Mouse (Mus musculus) neural tube, embryonic 12.5 days (tissue): ENCODE measurements around the gene Dhx38. TPM values are rescaled to one million over a fixed set of nuclear protein-coding genes. Genes with fewer than 3 reads are reported as not detected.

Source experiments
- ATAC-seq: fragments of 200-750 bp; cut with Nextera tagmentation; 2 replicates; pipeline ENCODE4 v1.8.0; 2017; ENCODE audit warnings: low read depth, mild to moderate bottlenecking, moderate TSS enrichment, moderate library complexity; ENCODE audit not compliant: low FRiP score
- H3K27ac ChIP-seq: fragments of 300-500 bp; sonication (generic); 2 replicates; pipeline ENCODE4 v1.5.1; 2016
- H3K27me3 ChIP-seq: fragments of 300-500 bp; sonication (generic); replicated peaks from 2 replicates; pipeline ENCODE4 v1.6.1; 2016; ENCODE audit warnings: mild to moderate bottlenecking
- H3K36me3 ChIP-seq: fragments of 300-500 bp; sonication (generic); 2 replicates; pipeline ENCODE4 v1.6.1; 2016; ENCODE audit warnings: mild to moderate bottlenecking
- H3K4me1 ChIP-seq: fragments of 300-500 bp; sonication (generic); 2 replicates; pipeline ENCODE4 v1.6.1; 2016
- H3K4me2 ChIP-seq: fragments of 300-500 bp; sonication (generic); replicated peaks from 2 replicates; pipeline ENCODE4 v1.6.1; 2016; ENCODE audit warnings: mild to moderate bottlenecking
- H3K4me3 ChIP-seq: fragments of 300-500 bp; sonication (generic); 2 replicates; pipeline ENCODE4 v1.5.1; 2016
- H3K9ac ChIP-seq: fragments of 300-500 bp; sonication (generic); 2 replicates; pipeline ENCODE4 v1.6.1; 2016; ENCODE audit warnings: mild to moderate bottlenecking
- H3K9me3 ChIP-seq: fragments of 300-500 bp; sonication (generic); 2 replicates; pipeline ENCODE4 v1.6.1; 2016; ENCODE audit warnings: mild to moderate bottlenecking
- WGBS: fragments of 180-500 bp; shearing (Covaris S2); methylation state at CpG from one replicate; pipeline ENCODE4 v1.1.7; 2016; 5-methylcytosine and 5-hydroxymethylcytosine counted together
- polyA plus RNA-seq: library from polyadenylated mRNA; unstranded; fragments of >200 nt; fragmentation: Nextera tagmentation; extraction: Ambion mirVana; gene quantifications from 2 replicates; pipeline ENCODE4 v1.2.1, GENCODE M21; 2016

Dhx38 gene
- 28.2 and 28.4 TPM in 2 replicates for polyA plus RNA-seq

- no peaks in the 10 kb centered on the region for H3K27me3 ChIP-seq
Measured at GRCm38 (mm10) chr8:109565498-109566333, at the start of gene Dhx38, which contains the start of gene Txnl4b. Gene Dhx38 (minus strand): TSS chr8:109565861. Gene Txnl4b (plus strand): TSS chr8:109565892.

GRCm38 (mm10) chr8:109614243-109615210 lies 48.9 kb upstream of the Dhx38 start, which contains the start of gene Pkd1l3:
Gene Pkd1l3 (plus strand): TSS chr8:109614517.
- H3K9me3 ChIP-seq: 0 out of 2 replicates have a peak, but pooled peaks cover 4% of the 10 kb centered on the region
- H3K4me3 ChIP-seq: no peak within 1 kb of the TSS
- H3K27me3 ChIP-seq: no peaks in the 10 kb centered on the region; the same call in 1 of the 2 replicates
- H3K4me1 ChIP-seq: no peaks in the 10 kb centered on the region
- H3K36me3 ChIP-seq: no peaks in the 10 kb centered on the region
- ATAC-seq: no peak
- H3K4me2 ChIP-seq: no peak within 1 kb of the TSS; the same call in 1 of the 2 replicates
- H3K27ac ChIP-seq: no peak within 1 kb of the TSS
- H3K9ac ChIP-seq: no peak within 1 kb of the TSS
- WGBS: 58% methylated on average over 27 of the region's 27 CpGs

More at GRCm38 (mm10) chr8:109565498-109566333, at the start of gene Dhx38, which contains the start of gene Txnl4b:
- peak within 1 kb of the TSS; percentile 76 for H3K4me2 ChIP-seq
- under 1% methylated on average over 52 of the region's 52 CpGs for WGBS
- no peaks in the 10 kb centered on the region for H3K9me3 ChIP-seq
- H3K36me3 ChIP-seq: peaks cover 27% of the 10 kb centered on the region
- peak within 1 kb of the TSS; percentile 78 for H3K4me3 ChIP-seq
- peak within 1 kb of the TSS; percentile 87 for H3K9ac ChIP-seq
- ATAC-seq: peak; percentile 99
- H3K27ac ChIP-seq: peak within 1 kb of the TSS; percentile 59
- H3K4me1 ChIP-seq: peaks cover 11% of the 10 kb centered on the region

GRCm38 (mm10) chr8:109609153-109609502 lies 43.5 kb upstream of the Dhx38 start:
- no peak for ATAC-seq
- H3K27ac ChIP-seq: peak overlapping the region; percentile 79; the same call in 1 of the 2 replicates
- H3K4me1 ChIP-seq: peaks cover 11% of the 10 kb centered on the region; the same call in 1 of the 2 replicates
- WGBS: 23% methylated on average over 5 of the region's 5 CpGs
- H3K9me3 ChIP-seq: no peaks in the 10 kb centered on the region
- peak overlapping the region; percentile 64; the same call in 1 of the 2 replicates for H3K9ac ChIP-seq
- peak overlapping the region; percentile 54 for H3K4me3 ChIP-seq
- H3K36me3 ChIP-seq: peaks cover 3% of the 10 kb centered on the region; the same call in 1 of the 2 replicates
- H3K27me3 ChIP-seq: no peaks in the 10 kb centered on the region; the same call in 1 of the 2 replicates
- peak overlapping the region; percentile 71 for H3K4me2 ChIP-seq

GRCm38 (mm10) chr8:109608271-109609152 lies 42.9 kb upstream of the Dhx38 start, which contains the start of gene Dhodh:
Gene Dhodh (minus strand): TSS chr8:109608673.
- H3K4me2 ChIP-seq: peak within 1 kb of the TSS; percentile 71
- under 1% methylated on average over 42 of the region's 42 CpGs for WGBS
- peaks cover 9% of the 10 kb centered on the region; the same call in 1 of the 2 replicates for H3K36me3 ChIP-seq
- peaks cover 11% of the 10 kb centered on the region; the same call in 1 of the 2 replicates for H3K4me1 ChIP-seq
- no peaks in the 10 kb centered on the region; the same call in 1 of the 2 replicates for H3K27me3 ChIP-seq
- peak within 1 kb of the TSS; percentile 79 for H3K27ac ChIP-seq
- peak within 1 kb of the TSS; percentile 64 for H3K9ac ChIP-seq
- H3K4me3 ChIP-seq: peak within 1 kb of the TSS; percentile 54
- ATAC-seq: peak; percentile 99
- no peaks in the 10 kb centered on the region for H3K9me3 ChIP-seq

- peaks cover 11% of the 10 kb centered on the region; the same call in 1 of the 2 replicates for H3K4me1 ChIP-seq
- H3K4me2 ChIP-seq: peak overlapping the region; percentile 71
- H3K9ac ChIP-seq: peak overlapping the region; percentile 64
- 12% methylated on average over 12 of the region's 12 CpGs for WGBS
- no peaks in the 10 kb centered on the region for H3K27me3 ChIP-seq
- H3K27ac ChIP-seq: no peak overlapping the region
- no peaks in the 10 kb centered on the region for H3K9me3 ChIP-seq
- ATAC-seq: no peak
- H3K4me3 ChIP-seq: peak overlapping the region; percentile 54
- H3K36me3 ChIP-seq: peaks cover 16% of the 10 kb centered on the region; the same call in 1 of the 2 replicates
Measured at GRCm38 (mm10) chr8:109607650-109608049, 42.0 kb upstream of the Dhx38 start.

GRCm38 (mm10) chr8:109606725-109607124 lies 41.1 kb upstream of the Dhx38 start:
- H3K4me1 ChIP-seq: peaks cover 11% of the 10 kb centered on the region; the same call in 1 of the 2 replicates
- H3K4me2 ChIP-seq: no peak overlapping the region
- WGBS: 87% methylated on average over 2 of the region's 2 CpGs
- no peaks in the 10 kb centered on the region for H3K27me3 ChIP-seq
- ATAC-seq: no peak
- H3K36me3 ChIP-seq: peaks cover 23% of the 10 kb centered on the region; the same call in 1 of the 2 replicates
- H3K27ac ChIP-seq: no peak overlapping the region
- H3K4me3 ChIP-seq: no peak overlapping the region
- no peaks in the 10 kb centered on the region for H3K9me3 ChIP-seq
- H3K9ac ChIP-seq: no peak overlapping the region

GRCm38 (mm10) chr8:109595854-109596253 lies 30.2 kb upstream of the Dhx38 start:
- 52% methylated on average over 8 of the region's 8 CpGs for WGBS
- no peak overlapping the region for H3K4me3 ChIP-seq
- H3K9ac ChIP-seq: no peak overlapping the region
- no peaks in the 10 kb centered on the region for H3K4me1 ChIP-seq
- peaks cover 42% of the 10 kb centered on the region for H3K36me3 ChIP-seq
- H3K4me2 ChIP-seq: no peak overlapping the region
- H3K9me3 ChIP-seq: no peaks in the 10 kb centered on the region
- H3K27ac ChIP-seq: no peak overlapping the region
- no peak for ATAC-seq
- no peaks in the 10 kb centered on the region for H3K27me3 ChIP-seq

GRCm38 (mm10) chr8:109593117-109593788 lies 27.6 kb upstream of the Dhx38 start:
- no peak for ATAC-seq
- Histone ChIP-seq H3K9ac (no peak overlapping the region), H3K4me2 (no peak overlapping the region), H3K27me3 (no peaks in the 10 kb centered on the region), H3K4me3 (no peak overlapping the region), H3K9me3 (no peaks in the 10 kb centered on the region), H3K27ac (no peak overlapping the region), H3K36me3 (peaks cover 30% of the 10 kb centered on the region), H3K4me1 (no peaks in the 10 kb centered on the region)
- 83% methylated on average over 6 of the region's 6 CpGs for WGBS

GRCm38 (mm10) chr8:109592164-109592563 lies 26.5 kb upstream of the Dhx38 start:
- Histone ChIP-seq H3K4me1 (no peaks in the 10 kb centered on the region), H3K36me3 (peaks cover 30% of the 10 kb centered on the region), H3K27ac (no peak overlapping the region), H3K4me2 (no peak overlapping the region), H3K4me3 (no peak overlapping the region), H3K27me3 (no peaks in the 10 kb centered on the region), H3K9ac (no peak overlapping the region), H3K9me3 (no peaks in the 10 kb centered on the region)
- 92% methylated on average over 5 of the region's 5 CpGs for WGBS
- no peak for ATAC-seq

- no peak for ATAC-seq
- H3K9ac ChIP-seq: no peak overlapping the region
- H3K4me3 ChIP-seq: no peak overlapping the region
- H3K36me3 ChIP-seq: peaks cover 30% of the 10 kb centered on the region
- no peak overlapping the region for H3K4me2 ChIP-seq
- H3K27ac ChIP-seq: no peak overlapping the region
- H3K4me1 ChIP-seq: no peaks in the 10 kb centered on the region
- 86% methylated on average over 3 of the region's 3 CpGs for WGBS
- no peaks in the 10 kb centered on the region for H3K27me3 ChIP-seq
- no peaks in the 10 kb centered on the region for H3K9me3 ChIP-seq
Measured at GRCm38 (mm10) chr8:109591367-109591766, 25.7 kb upstream of the Dhx38 start.
